Mouse (Mus musculus) cerebellum, adult 18-20 months (tissue): ENCODE results near the gene Cacna1d.

Source experiments
- DNase-seq, 2 experiments: peaks; one replicate each; pipeline ENCODE4 v3.0.0; 2021

Gene Cacna1d

DNA sequence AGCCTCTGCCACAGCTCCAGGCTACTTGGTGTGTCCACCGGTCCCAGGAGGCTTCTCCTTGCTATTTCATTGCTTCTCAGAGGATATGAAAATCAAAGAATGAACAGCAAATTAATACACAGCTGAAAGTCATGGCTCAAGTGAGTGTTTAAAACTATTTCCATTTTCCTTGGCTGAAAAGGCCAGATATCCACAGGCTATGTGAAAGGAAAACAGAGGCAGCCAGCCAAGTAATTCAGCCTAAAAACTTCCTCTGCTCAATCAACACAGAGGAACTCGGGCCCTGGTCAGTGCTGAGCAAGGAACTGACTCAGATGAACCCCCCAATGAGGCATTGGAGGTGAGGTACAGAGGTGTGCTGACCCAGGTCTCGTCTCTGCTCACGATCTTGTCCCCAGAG is 165.0 kb downstream of the Cacna1d start:
- no peak for DNase-seq

GRCm38 (mm10) chr14:30324994-30325393 is 166.3 kb downstream of the Cacna1d start:
- DNase-seq, result no peak

- DNase-seq, result no peak
Measured at GRCm38 (mm10) chr14:30318715-30319437, 172.4 kb downstream of the Cacna1d start.

DNA sequence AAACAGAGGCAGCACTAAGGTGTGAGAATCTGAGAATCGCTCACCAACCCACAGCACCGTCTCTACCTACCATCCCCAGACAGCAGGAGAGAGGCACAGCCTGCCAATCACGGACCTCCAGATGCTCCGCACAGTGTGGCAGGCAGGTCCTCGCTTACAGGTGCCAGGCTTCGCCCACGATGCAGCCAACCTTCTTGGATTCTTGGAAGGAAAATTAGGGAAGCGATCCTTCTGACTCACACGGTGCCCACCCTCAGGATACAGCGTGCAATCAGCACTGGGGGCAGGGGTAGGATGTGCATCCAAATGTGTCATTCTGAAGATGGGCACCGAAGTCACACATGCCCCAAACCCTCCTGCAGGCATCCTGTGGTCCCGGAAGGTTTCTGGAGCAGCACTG is 173.0 kb downstream of the Cacna1d start:
- DNase-seq, result peak; percentile 57 to 63

DNA sequence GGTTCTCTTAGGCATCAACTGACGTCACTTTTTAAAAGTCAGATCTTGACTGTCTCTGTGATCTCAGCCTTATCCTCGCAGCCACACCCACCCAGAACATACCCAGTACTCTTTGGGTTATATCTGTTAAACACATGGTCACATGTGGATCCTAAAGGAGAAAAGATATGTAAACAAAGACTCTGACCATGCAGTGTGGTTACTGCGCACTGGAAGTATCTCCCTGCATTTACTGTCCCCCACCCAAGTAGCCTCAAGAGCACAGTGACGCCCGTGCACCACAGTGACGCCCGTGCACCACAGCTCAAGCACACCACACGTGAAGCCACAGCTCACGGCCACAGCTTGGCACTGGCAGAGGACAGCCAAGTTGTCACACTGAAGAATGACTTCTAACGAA is 173.6 kb downstream of the Cacna1d start:
- DNase-seq, result no peak

GRCm38 (mm10) chr14:30311206-30311889 is 179.9 kb downstream of the Cacna1d start:
- no peak for DNase-seq

DNA sequence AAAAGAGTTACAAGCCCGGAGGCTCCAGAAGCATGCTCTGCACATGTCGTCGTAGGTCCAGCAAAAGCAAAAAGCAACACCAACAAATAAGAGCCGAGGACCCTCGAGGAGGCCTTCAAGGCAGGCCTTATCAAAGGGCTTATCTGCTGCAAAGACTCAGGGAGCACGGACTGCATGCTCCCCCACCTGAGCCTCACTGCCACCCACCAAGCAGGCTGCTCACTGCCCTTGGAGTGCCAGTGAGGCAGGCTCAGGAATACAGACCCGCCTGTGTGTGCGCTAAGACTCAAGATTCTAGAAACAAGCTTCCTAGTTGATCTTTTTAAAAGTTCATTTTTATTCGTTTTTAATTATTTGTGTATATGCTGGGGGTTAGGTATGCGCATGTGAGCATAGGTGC is 181.0 kb downstream of the Cacna1d start:
- no peak for DNase-seq

- DNase-seq, result no peak
Measured at GRCm38 (mm10) chr14:30306221-30306620, 185.0 kb downstream of the Cacna1d start.

DNA sequence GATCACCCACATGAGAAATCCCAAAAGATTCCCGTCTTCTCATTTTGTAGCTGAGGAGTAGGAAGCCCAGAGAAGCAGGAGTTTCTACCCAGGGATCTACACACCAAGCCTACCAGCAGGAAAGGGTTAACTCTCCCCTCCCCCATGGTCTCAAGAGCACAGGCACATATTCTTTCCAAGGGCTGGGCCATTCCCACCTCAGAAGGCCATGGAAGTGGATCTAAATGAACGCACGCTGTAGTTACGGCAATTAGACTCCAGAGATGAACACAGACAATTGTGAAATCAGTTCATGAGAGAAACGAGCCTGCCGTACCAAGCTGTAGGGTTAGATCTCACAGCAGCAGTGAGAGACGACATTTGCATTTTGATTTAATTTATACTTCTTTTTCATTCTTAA is 191.3 kb downstream of the Cacna1d start:
- DNase-seq, result no peak

GRCm38 (mm10) chr14:30297492-30297891 is 193.8 kb downstream of the Cacna1d start:
- no peak for DNase-seq

DNA sequence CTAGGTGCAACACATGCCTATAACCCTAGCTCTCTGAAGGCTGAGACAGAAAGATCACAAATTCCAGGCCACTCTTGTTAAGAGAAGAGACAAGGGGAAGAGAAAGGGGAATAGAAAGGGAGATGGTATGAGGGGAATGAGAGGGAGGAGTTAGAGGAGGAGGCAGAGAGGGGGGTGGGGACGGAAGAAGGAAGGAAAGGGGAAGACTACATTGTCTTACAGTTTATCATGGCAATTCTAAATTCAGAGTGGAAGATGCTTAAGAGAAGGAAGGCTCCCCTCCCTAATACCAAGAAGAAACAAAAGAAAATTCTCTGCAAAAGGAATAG is 199.2 kb downstream of the Cacna1d start:
- no peak for DNase-seq

DNA sequence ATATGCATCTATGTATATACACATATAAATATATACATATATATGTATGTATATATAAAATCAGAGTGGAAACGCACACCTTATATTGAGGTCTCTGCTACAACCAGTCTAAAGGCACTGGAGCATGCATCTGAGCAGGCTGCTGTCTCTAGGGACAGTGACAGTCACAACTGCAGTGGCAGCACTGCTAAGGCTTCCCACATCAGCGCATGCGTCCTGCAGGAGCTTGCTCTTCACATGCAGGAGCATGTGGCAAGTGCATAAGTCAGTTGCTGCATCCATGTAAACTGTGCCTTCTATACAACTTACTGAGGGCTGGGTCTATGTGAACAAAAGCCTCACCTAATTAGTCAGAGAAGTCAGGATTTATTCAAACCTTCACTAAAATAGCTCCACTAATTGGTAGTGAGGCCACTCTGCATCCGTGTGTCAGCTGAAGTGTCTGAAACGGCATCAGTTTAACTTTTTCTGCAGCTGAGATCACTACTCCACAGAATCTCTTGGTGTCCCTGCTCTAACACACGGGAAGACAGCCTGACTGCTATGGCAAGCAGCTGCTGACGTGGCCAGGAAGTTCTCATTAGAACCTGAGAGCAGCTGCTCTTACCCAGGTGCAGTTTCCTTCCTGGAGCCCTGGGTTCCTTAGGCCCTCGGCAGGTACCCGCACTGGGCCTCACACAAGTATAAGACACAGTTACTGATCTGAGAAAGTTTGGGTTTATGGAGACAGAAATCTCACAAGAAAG is 199.7 kb downstream of the Cacna1d start:
- DNase-seq, result no peak

DNA sequence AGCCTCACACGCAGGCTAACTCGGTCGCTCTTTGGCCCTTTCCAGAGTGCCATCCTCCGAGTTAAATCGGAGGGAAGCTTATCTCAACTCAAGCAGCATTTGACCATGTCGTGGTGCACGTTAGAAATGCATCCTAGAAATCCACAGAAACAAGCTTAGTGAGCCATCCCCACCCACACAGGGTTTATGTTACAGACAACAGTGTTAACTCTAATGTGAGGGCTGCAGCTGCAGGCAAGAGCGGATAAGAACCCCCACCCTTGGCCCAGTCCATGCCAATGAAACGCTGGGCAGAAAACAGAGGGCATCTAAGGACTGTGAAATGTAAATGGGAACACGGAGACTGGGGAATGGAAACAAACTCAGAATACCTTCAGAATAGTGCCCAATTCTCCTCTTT is 206.8 kb downstream of the Cacna1d start:
- DNase-seq, result no peak

DNA sequence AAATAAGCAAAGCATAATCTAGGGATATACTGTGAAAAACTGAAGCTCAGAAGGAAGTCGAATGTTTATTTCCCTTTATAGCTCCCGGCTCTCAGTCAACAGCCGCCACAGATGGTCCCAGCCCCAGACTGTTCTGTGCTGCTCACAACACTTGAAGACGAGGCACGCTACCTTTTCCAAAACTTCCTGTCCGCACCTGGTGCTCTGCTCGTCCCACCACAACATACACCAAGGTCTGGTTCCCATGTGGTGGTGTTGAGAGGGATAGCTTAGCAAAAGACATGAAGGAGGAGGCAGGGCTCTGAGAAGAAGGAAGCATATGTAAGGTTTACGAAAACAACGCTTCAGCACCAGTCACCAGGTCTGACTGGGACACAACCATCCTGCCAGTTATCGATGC is 207.2 kb downstream of the Cacna1d start:
- peak; percentile 38 to 47 for DNase-seq

- no peak for DNase-seq
Measured at GRCm38 (mm10) chr14:30275572-30275971, 215.7 kb downstream of the Cacna1d start.

DNA sequence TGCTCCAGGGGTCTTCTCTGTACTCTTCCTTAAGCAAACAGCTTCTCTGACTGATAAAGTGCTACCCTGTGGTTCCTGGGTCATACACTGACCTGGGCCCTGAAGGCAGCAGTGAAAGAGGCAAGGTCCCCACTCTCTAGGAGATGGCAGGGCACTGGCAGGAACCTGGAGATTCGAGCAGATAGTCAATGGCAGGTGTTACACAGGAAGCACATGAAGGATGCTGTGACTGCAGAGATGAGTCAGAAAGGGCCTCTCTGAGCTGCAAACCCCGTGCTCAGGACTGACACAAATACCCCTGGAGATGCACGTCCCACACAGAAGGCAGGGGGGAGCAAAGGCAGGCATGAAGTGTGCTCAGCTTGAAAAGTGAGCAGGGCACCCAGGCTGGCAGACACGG is 218.3 kb downstream of the Cacna1d start:
- DNase-seq, result no peak

GRCm38 (mm10) chr14:30272523-30272922 is 218.7 kb downstream of the Cacna1d start:
- DNase-seq, result no peak

DNA sequence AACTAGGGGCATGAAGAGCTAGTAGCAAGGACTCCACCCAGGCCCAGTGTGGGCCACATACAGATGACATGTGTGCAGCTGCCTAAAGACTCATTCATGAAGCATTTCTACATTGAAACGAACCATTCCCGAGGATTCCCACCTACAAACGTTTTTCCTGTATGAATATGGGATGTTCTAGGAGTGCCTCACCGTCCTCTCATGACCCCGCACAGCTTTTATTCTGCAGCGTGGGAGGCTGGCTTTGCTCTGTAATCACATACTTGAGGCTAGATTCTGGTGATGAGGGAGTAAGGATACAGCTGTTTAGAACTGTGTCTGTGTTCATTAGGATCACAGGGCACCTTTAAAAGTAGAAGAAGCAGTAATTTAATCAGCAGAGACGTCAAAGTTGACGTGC is 219.4 kb downstream of the Cacna1d start:
- no peak for DNase-seq

DNA sequence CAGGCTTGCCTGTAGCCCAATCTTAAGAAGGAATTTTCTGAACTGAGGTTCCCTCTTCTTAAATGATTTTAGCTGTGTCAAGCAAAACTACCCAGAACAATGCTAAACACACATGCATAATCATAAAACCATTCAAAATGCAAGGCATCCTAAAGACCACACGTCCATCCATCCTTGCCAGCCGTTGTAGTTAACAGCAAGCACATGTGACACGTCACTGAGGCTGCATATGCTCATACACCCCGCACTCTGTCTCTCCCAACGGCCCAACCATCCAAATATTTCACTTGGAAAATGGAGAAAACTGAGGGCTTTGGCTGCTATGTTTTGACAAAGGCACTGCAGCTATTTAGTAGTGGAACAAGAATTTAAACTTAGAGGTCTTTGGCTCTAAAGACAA is 220.9 kb downstream of the Cacna1d start:
- no peak for DNase-seq

GRCm38 (mm10) chr14:30265728-30266127 is 225.5 kb downstream of the Cacna1d start:
- DNase-seq, result no peak

DNA sequence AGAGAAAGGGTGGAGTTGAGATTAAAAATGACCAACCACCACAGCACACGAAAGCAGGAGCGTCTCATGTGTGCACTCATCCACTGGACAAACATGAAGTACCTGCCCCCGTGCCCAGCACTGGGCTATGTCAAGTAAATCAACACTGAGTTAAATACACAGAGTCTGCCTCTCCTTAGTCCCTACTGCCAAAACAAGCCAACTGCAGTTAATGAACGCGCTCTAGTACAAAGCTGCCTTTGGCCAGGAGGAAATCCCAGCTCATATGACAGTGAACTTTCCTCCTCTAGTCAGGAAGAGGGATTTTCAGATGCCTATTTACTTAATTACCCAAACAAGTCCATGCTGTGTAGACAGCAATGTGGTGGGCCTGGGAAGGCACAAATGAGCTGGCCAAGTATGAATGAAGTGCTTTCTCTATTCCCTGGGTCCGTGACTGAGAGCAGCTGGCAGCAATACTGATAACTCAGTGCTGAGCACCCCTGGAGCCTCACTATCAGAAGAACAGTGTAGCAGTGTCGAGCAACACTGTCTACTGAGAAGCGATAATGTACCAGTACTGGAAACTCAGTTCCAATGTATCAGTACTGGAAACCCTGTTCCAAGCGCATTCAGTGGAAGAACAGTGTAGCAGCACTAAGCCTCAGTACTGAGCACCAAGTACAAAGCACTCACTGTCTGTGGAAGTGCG is 229.5 kb downstream of the Cacna1d start:
- no peak for DNase-seq

DNA sequence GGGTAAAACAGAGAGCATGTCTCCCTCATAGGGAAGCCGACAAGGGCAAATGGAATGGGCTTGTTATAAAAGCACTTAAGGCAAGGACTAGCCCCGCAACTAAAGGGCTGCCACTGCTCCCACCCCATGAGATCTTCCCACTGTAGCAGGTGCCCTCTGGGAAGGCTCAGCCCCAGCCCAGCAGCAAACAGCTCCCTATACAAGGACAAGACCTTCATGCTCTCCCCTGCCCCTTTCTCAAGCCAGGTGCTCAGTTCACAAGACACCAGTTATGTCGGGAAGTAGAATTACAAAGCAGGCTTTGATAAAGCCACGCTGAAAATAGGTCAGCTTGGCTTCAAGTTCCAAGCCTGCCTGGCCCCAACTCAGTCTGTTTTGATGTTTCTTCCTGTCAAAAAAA is 233.6 kb downstream of the Cacna1d start:
- no peak for DNase-seq

GRCm38 (mm10) chr14:30256486-30256885 is 234.8 kb downstream of the Cacna1d start:
- no peak for DNase-seq
